Mouse (Mus musculus): Measurements from ENCODE around the gene Gm49661.

The Gm49661 gene

DNA sequence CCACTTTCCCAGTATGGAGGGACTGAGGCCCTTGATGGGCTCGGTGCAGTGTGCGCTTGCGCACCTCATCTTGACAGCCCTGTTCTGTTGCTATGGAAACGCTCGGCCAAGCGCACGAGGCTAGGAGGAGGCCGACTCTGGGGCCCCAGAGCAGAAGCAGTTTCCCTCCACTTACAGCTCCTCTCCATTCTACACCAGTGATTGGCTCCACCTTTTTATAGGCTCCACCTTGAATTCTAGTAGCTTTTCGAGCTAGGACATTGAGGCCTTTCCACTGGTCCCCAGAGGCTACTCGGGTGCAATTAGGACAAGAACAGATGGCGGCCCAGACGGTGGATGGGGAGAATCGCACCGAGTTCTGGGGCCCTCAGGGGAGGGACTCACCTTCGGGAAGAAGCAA is 34.4 kb downstream of the Gm49661 start:
- DNase-seq (ENCODE audit: low read depth, low spot score) = no peak

DNA sequence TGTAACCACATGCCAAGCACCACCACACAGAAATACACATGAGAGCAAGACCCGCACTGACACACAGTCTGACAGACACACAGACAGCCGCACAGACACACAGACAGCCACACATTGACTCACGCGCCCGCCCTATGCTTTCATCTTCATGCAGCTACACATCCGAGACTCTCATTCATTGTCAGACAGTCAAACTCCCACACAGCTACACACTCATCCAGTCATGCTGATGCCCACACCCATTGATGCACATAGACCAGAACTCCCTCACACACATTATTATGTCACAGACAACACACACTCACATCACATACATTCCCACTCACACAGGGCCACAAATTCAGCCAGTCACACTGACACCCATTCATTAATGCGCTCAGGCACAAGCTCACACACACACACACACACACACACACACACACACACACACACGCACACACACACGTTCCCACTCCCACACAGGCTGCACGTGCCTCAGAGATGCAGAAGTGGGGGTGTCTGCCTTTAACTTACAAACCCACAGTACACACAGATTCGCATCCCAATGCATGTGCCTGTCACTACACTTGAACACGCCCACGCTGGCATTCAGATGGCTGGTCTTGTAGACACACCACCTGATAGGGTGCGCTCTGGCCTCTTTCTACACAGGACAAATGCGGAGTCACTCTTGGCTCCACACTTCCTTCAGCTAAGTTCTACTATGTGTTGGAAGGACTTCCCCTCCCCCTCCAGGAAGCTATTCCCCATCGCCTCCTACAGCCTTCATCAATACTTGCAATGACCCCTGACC is 35.3 kb downstream of the Gm49661 start:
- DNase-seq (ENCODE audit: low read depth, low spot score) = no peak

DNA sequence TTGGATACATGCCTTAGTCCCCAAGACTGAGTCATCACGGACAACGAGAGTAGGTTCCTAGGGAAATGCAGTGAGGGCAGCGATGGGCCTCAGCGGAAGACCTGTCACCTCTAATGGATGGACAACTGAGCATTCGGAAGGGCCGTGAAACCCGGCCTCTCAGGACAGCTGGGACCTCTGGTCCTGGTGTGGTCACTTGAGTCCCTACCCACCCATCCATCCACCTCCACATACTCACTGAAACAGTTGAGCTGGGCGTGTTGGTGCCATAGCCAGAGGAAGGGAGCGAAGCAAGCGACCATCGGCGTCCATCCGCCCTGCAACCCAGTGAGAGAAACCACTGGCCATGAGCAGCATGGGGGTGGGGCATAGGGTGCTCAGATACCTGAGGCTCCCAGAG is 38.7 kb downstream of the Gm49661 start:
- DNase-seq (ENCODE audit: low read depth, low spot score) = no peak

DNA sequence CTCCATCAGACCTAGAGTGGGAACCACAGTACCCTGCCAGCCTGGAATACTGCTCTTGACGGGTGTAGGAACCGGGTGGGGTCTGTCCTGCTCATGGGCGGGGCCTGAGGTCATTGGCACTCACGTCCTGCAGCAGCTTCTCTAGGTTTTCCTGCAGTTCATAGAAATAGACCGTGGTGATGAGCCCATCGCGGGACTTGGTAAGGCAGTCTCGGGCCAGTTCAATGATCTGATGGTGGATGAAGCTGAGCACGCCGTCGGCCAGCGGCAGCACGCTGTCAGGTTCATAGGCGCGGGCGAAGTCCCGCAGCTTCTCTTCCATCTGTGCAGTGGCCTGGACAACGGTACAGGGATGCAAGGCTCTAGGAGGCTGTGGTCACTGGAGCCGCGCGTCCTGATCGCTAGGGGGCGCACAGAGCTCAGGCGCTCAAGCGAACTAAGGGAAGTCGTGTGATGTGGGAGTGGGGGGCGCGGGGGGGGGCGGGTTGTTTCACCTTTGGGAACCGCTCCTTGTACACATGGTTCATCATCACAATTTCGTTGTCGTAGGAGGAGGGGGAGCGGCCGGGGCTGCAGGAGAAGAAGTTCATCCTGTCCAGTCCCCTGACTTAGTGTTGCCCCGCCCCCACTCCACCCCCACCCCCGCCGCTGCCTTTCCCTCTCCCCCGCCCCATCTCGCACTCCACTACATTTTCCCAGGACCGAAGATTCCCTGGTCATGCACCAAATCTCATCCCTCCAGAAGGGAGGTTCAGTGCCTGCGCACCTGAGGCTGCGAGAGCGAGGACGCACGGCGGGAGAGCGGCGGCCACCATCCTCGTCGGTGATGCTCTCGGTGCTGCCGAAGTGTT is 40.6 kb downstream of the Gm49661 start:
- no peak for DNase-seq (ENCODE audit: low read depth, low spot score)

DNA sequence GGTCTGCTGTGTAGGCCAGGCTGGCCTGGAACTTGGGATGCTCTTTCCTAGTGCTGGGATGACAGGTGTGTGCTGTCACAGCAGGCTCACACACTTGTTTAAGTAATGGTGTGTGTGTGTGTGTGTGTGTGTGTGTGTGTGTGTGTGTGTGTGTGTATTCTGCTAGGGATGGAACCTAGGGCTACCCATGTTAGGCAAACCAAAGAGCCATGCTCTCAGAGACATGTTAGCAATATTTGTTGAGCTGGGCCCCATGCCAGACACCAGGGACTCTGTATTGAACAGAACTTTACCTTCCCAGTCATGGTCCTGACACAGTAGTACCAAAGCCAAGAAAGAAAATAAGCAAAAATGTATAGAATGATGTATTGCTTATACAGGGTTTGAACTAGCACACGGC is 41.7 kb downstream of the Gm49661 start:
- no peak for DNase-seq (ENCODE audit: low read depth, low spot score)

DNA sequence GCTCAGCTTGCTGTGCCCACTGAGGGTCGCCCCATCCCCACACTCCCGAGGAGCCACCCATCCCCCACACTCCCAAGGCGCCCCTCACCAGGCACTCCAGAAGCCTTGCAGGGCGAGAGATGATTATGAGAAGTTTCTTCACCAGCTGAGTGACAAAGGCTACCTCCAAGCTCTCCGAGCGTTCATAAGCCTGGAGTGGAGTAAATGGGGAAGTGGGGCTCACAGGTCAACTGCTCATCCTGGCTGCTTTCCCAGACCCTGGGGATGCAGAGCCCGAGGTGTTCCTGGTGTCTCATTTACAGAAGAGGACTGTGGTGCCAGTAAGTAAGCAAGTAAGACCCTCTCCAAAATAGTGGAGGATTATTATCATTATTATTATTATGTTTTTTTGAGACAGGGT is 43.7 kb downstream of the Gm49661 start:
- no peak for DNase-seq (ENCODE audit: low read depth, low spot score)

DNA sequence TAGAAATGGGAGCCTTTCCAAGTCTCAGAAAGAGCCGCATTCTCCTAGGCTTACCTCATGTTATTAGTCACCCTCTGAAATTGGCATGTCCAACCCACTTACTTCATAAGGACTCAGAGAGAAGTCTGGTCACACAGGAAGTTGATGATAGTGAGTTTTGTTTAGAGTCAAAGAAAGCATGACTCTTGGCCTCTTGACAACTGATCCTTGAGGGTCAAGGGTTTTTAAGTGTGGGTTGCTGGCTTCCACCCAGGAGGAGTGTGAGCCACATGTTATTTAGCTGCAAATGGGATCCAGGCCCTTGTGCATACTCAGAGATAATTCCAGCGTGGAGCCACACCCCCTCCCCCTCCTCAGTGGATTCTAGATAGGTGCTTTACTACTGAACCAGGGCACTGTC is 47.6 kb downstream of the Gm49661 start:
- no peak for DNase-seq (ENCODE audit: low read depth, low spot score)

DNA sequence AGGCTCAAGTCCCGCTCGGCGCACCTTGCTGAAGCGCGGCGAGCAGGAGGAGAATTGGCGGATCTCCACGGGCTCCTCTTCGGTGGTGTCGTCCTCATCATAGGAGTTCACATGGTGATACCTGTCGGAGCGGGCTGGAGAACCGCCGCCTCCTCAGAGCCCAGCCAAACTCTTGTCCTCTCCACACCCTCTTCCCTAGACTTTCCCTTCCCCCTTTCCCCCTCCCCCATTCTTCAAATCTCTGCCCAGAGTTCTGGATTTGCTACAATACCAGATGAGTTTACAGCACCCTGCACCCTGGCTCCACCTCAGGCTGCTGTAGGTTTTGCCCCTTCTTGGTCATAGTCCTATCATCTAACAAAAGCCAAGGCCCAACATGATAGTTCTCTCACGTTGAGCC is 50.6 kb downstream of the Gm49661 start:
- DNase-seq (ENCODE audit: low read depth, low spot score) = no peak

DNA sequence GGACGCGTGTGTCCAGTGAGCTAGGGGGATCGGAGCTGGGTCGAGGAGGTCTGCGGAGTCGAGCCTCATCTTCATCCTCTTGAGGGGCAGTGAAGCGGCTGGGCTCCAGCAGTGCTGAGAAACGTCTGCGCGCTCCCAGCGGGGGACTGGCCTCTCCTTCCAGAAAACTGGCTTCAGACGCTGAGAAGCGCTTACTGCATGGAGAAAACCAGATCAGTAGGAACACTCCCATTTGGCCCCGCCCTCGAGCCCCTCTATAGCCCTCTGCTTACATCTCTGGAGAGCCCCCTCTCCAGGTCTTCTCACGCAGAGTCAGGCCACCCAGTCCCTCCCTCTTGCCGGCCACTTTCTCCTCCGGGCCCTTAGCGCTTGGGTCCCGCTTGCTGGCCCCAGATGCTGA is 51.5 kb downstream of the Gm49661 start:
- no peak for DNase-seq (ENCODE audit: low read depth, low spot score)

All from retina, adult 2 months (tissue).